Mouse (Mus musculus): ENCODE measurements around the gene Cbr4. TPM values are rescaled to one million over a fixed set of nuclear protein-coding genes. Genes with fewer than 3 reads are reported as not detected.

The Cbr4 gene
- polyA plus RNA-seq, 2 experiments: 7.8 to 25.5 TPM

GRCm38 (mm10) chr8:61552755-61553402 is 65.3 kb downstream of the Cbr4 start:
- DNase-seq (ENCODE audit: low read depth in 3 of 3, low spot score in 3 of 3) (no peak), ATAC-seq (ENCODE audit: insufficient read depth) (no peak)
- H3K27me3 ChIP-seq (ENCODE audit: control insufficient read depth, insufficient read depth, low read length): no peaks in the 10 kb centered on the region
- no peaks in the 10 kb centered on the region for H3K4me1 ChIP-seq (replicated peaks; ENCODE audit: control insufficient read depth in 2 of 2, insufficient read depth in 2 of 2, low read length in 1 of 2)
- no peak for TF ChIP-seq EP300 (IDR thresholded peaks at IDR 0.05; ENCODE audit: low read depth)
- TF ChIP-seq CTCF (IDR thresholded peaks at IDR 0.05; ENCODE audit: low read depth): no peak
- H3K36me3 ChIP-seq (replicated peaks; ENCODE audit: control insufficient read depth, insufficient read depth, low read depth): peaks cover 2% of the 10 kb centered on the region; the same call in 1 of the 2 replicates
- no peak overlapping the region for H3K4me3 ChIP-seq (ENCODE audit: insufficient read depth in 1 of 2, low read depth in 2 of 2, low read length in 2 of 2)
- no peak overlapping the region for H3K9ac ChIP-seq (replicated peaks)
- H3K4me2 ChIP-seq (ENCODE audit: low read depth): no peak overlapping the region
- 74% methylated on average over 8 of the region's 8 CpGs for WGBS (ENCODE audit: insufficient replicate concordance)
- H3K27ac ChIP-seq: no peak overlapping the region
- H3K9me3 ChIP-seq (ENCODE audit: control insufficient read depth, low read length): no peaks in the 10 kb centered on the region; the same call in 1 of the 2 replicates

GRCm38 (mm10) chr8:61555343-61555742 is 67.8 kb downstream of the Cbr4 start:
- ATAC-seq (ENCODE audit: insufficient read depth) (no peak), DNase-seq (ENCODE audit: low read depth in 3 of 3, low spot score in 3 of 3) (no peak)
- H3K4me1 ChIP-seq (replicated peaks; ENCODE audit: control insufficient read depth in 2 of 2, insufficient read depth in 2 of 2, low read length in 1 of 2): 0 out of 4 replicates have a peak, but pooled peaks cover 0 to 3% of the 10 kb centered on the region in 2 experiments
- no peaks in the 10 kb centered on the region for H3K9me3 ChIP-seq (ENCODE audit: control insufficient read depth, low read length)
- TF ChIP-seq CTCF (IDR thresholded peaks at IDR 0.05; ENCODE audit: low read depth) (no peak), EP300 (IDR thresholded peaks at IDR 0.05; ENCODE audit: low read depth) (no peak)
- H3K27me3 ChIP-seq (ENCODE audit: control insufficient read depth, insufficient read depth, low read length): no peaks in the 10 kb centered on the region
- H3K9ac ChIP-seq (replicated peaks): no peak overlapping the region
- 73% methylated on average over 6 of the region's 6 CpGs for WGBS (ENCODE audit: insufficient replicate concordance)
- no peak overlapping the region for H3K4me3 ChIP-seq (ENCODE audit: insufficient read depth in 1 of 2, low read depth in 2 of 2, low read length in 2 of 2)
- H3K4me2 ChIP-seq (ENCODE audit: low read depth): no peak overlapping the region
- no peak overlapping the region for H3K27ac ChIP-seq
- no peaks in the 10 kb centered on the region for H3K36me3 ChIP-seq (replicated peaks; ENCODE audit: control insufficient read depth, insufficient read depth, low read depth)

- DNase-seq (ENCODE audit: low read depth in 3 of 3, low spot score in 3 of 3) (no peak), ATAC-seq (ENCODE audit: insufficient read depth) (no peak)
- Histone ChIP-seq H3K4me3 (ENCODE audit: insufficient read depth in 1 of 2, low read depth in 2 of 2, low read length in 2 of 2) (no peak overlapping the region), H3K4me1 (replicated peaks; ENCODE audit: control insufficient read depth in 2 of 2, insufficient read depth in 2 of 2, low read length in 1 of 2) (0 out of 4 replicates have a peak, but pooled peaks cover 0 to 3% of the 10 kb centered on the region in 2 experiments), H3K27me3 (ENCODE audit: control insufficient read depth, insufficient read depth, low read length) (no peaks in the 10 kb centered on the region), H3K27ac (no peak overlapping the region), H3K36me3 (replicated peaks; ENCODE audit: control insufficient read depth, insufficient read depth, low read depth) (no peaks in the 10 kb centered on the region), H3K9ac (replicated peaks) (no peak overlapping the region), H3K9me3 (ENCODE audit: control insufficient read depth, low read length) (no peaks in the 10 kb centered on the region), H3K4me2 (ENCODE audit: low read depth) (no peak overlapping the region)
- WGBS (ENCODE audit: insufficient replicate concordance): 53% methylated on average over 8 of the region's 8 CpGs
- TF ChIP-seq CTCF (IDR thresholded peaks at IDR 0.05; ENCODE audit: low read depth) (no peak), EP300 (IDR thresholded peaks at IDR 0.05; ENCODE audit: low read depth) (no peak)
These were observed 68.7 kb downstream of the Cbr4 start for GRCm38 (mm10) chr8:61556219-61556618.

All from liver, embryonic 14.5 days (tissue).